Mouse (Mus musculus): ENCODE results near the gene Hoxa7. TPM values are rescaled to one million over a fixed set of nuclear protein-coding genes. Genes with fewer than 3 reads are reported as not detected.

Hoxa7 gene
- polyA plus RNA-seq, 1 experiment from 2014 or later, result 0.75 TPM

- WGBS (ENCODE audit: missing documents), result 2% methylated on average over 60 of the region's 60 CpGs
- Histone ChIP-seq H3K4me3 (ENCODE audit: inconsistent target) (peak overlapping the region; percentile 15; the same call in 1 of the 2 replicates), H3K36me3 (ENCODE audit: inconsistent target) (no peaks in the 10 kb centered on the region), H3K79me2 (ENCODE audit: inconsistent target) (no peaks in the 10 kb centered on the region), H3K27ac (no peak overlapping the region)
These were observed 4.8 kb downstream of the Hoxa7 start for GRCm38 (mm10) chr6:52216691-52217458.

GRCm38 (mm10) chr6:52215771-52216535 lies 5.7 kb downstream of the Hoxa7 start:
- no peaks in the 10 kb centered on the region for H3K79me2 ChIP-seq (ENCODE audit: inconsistent target)
- H3K36me3 ChIP-seq (ENCODE audit: inconsistent target), result no peaks in the 10 kb centered on the region
- 14% methylated on average over 30 of the region's 30 CpGs for WGBS (ENCODE audit: missing documents)
- no peak overlapping the region for H3K4me3 ChIP-seq (ENCODE audit: inconsistent target)
- H3K27ac ChIP-seq, result no peak overlapping the region

- no peak overlapping the region for H3K4me3 ChIP-seq (ENCODE audit: inconsistent target)
- WGBS (ENCODE audit: missing documents), result 91% methylated on average over 3 of the region's 3 CpGs
- H3K36me3 ChIP-seq (ENCODE audit: inconsistent target), result no peaks in the 10 kb centered on the region
- H3K79me2 ChIP-seq (ENCODE audit: inconsistent target), result no peaks in the 10 kb centered on the region
- H3K27ac ChIP-seq, result no peak overlapping the region
These were observed 6.6 kb downstream of the Hoxa7 start for GRCm38 (mm10) chr6:52215070-52215469.

GRCm38 (mm10) chr6:52214271-52214670 lies 7.4 kb downstream of the Hoxa7 start:
- Histone ChIP-seq H3K27ac (no peak overlapping the region), H3K79me2 (ENCODE audit: inconsistent target) (no peaks in the 10 kb centered on the region), H3K36me3 (ENCODE audit: inconsistent target) (no peaks in the 10 kb centered on the region), H3K4me3 (ENCODE audit: inconsistent target) (no peak overlapping the region)
- WGBS (ENCODE audit: missing documents), result 37% methylated on average over 5 of the region's 5 CpGs

- Histone ChIP-seq H3K79me2 (ENCODE audit: inconsistent target) (no peaks in the 10 kb centered on the region), H3K27ac (no peak within 1 kb of the TSS), H3K36me3 (ENCODE audit: inconsistent target) (no peaks in the 10 kb centered on the region), H3K4me3 (ENCODE audit: inconsistent target) (peak within 1 kb of the TSS; percentile 41)
- 4% methylated on average over 38 of the region's 38 CpGs for WGBS (ENCODE audit: missing documents)
These were observed 8.3 kb downstream of the Hoxa7 start, which contains the start of the genes Hoxa3 and Gm28308 for GRCm38 (mm10) chr6:52213119-52213986. Gene Hoxa3, minus strand, starts transcription at chr6:52213336. Gene Gm28308, minus strand, starts transcription at chr6:52213339.

- H3K27ac ChIP-seq, result no peak overlapping the region
- H3K79me2 ChIP-seq (ENCODE audit: inconsistent target), result no peaks in the 10 kb centered on the region
- H3K4me3 ChIP-seq (ENCODE audit: inconsistent target), result peak overlapping the region; percentile 41
- H3K36me3 ChIP-seq (ENCODE audit: inconsistent target), result no peaks in the 10 kb centered on the region
- WGBS (ENCODE audit: missing documents), result 3% methylated on average over 22 of the region's 22 CpGs
These were observed 9.0 kb downstream of the Hoxa7 start for GRCm38 (mm10) chr6:52212556-52213118.

GRCm38 (mm10) chr6:52211961-52212360 lies 9.7 kb downstream of the Hoxa7 start:
- Histone ChIP-seq H3K36me3 (ENCODE audit: inconsistent target) (no peaks in the 10 kb centered on the region), H3K4me3 (ENCODE audit: inconsistent target) (peak overlapping the region; percentile 41), H3K79me2 (ENCODE audit: inconsistent target) (no peaks in the 10 kb centered on the region), H3K27ac (no peak overlapping the region)
- 4% methylated on average over 13 of the region's 13 CpGs for WGBS (ENCODE audit: missing documents)

GRCm38 (mm10) chr6:52211170-52211935 lies 10.3 kb downstream of the Hoxa7 start:
- H3K27ac ChIP-seq, result no peak overlapping the region
- peak overlapping the region; percentile 41; the same call in 1 of the 2 replicates for H3K4me3 ChIP-seq (ENCODE audit: inconsistent target)
- H3K79me2 ChIP-seq (ENCODE audit: inconsistent target), result no peaks in the 10 kb centered on the region
- WGBS (ENCODE audit: missing documents), result 5% methylated on average over 37 of the region's 37 CpGs
- no peaks in the 10 kb centered on the region for H3K36me3 ChIP-seq (ENCODE audit: inconsistent target)

- no peak overlapping the region for H3K4me3 ChIP-seq (ENCODE audit: inconsistent target)
- no peaks in the 10 kb centered on the region for H3K79me2 ChIP-seq (ENCODE audit: inconsistent target)
- H3K36me3 ChIP-seq (ENCODE audit: inconsistent target), result no peaks in the 10 kb centered on the region
- whole genome bisulfite sequencing (ENCODE audit: missing documents), result 67% methylated on average over 11 of the region's 12 CpGs
- no peak overlapping the region for H3K27ac ChIP-seq
These were observed 12.0 kb downstream of the Hoxa7 start for GRCm38 (mm10) chr6:52209685-52210046.

GRCm38 (mm10) chr6:52208868-52209684 lies 12.6 kb downstream of the Hoxa7 start:
- no peak overlapping the region for H3K4me3 ChIP-seq (ENCODE audit: inconsistent target)
- H3K27ac ChIP-seq, result no peak overlapping the region
- H3K36me3 ChIP-seq (ENCODE audit: inconsistent target), result no peaks in the 10 kb centered on the region
- no peaks in the 10 kb centered on the region for H3K79me2 ChIP-seq (ENCODE audit: inconsistent target)
- whole genome bisulfite sequencing (ENCODE audit: missing documents), result 40% methylated on average over 18 of the region's 18 CpGs

GRCm38 (mm10) chr6:52208072-52208867 lies 13.4 kb downstream of the Hoxa7 start, which contains the start of gene Hoxa6:
Gene Hoxa6, minus strand, starts transcription at chr6:52208722.
- 34% methylated on average over 47 of the region's 47 CpGs for WGBS (ENCODE audit: missing documents)
- Histone ChIP-seq H3K4me3 (ENCODE audit: inconsistent target) (no peak within 1 kb of the TSS), H3K79me2 (ENCODE audit: inconsistent target) (no peaks in the 10 kb centered on the region), H3K27ac (no peak within 1 kb of the TSS), H3K36me3 (ENCODE audit: inconsistent target) (no peaks in the 10 kb centered on the region)

- H3K4me3 ChIP-seq (ENCODE audit: inconsistent target), result no peak overlapping the region
- no peaks in the 10 kb centered on the region for H3K79me2 ChIP-seq (ENCODE audit: inconsistent target)
These were observed 14.0 kb downstream of the Hoxa7 start for GRCm38 (mm10) chr6:52207684-52207976.

More at GRCm38 (mm10) chr6:52207684-52207976, 14.0 kb downstream of the Hoxa7 start:
- H3K36me3 ChIP-seq (ENCODE audit: inconsistent target), result no peaks in the 10 kb centered on the region
- H3K27ac ChIP-seq, result no peak overlapping the region
